Mouse (Mus musculus) heart, adult 2 months (tissue): ENCODE results near the gene Slc48a1.

Source experiments
- CTCF ChIP-seq: fragments of 200-600 bp; IDR thresholded peaks from 2 replicates; pipeline ENCODE4 v1.8.1; 2022; ENCODE audit warnings: antibody characterized with exemption, mild to moderate bottlenecking, moderate library complexity
- EP300 ChIP-seq: fragments of 200-500 bp; IDR thresholded peaks from 2 replicates; pipeline ENCODE4 v1.6.1; 2011; ENCODE audit warnings: low read depth, low read length, control low read depth; ENCODE audit not compliant: insufficient read depth

DNA sequence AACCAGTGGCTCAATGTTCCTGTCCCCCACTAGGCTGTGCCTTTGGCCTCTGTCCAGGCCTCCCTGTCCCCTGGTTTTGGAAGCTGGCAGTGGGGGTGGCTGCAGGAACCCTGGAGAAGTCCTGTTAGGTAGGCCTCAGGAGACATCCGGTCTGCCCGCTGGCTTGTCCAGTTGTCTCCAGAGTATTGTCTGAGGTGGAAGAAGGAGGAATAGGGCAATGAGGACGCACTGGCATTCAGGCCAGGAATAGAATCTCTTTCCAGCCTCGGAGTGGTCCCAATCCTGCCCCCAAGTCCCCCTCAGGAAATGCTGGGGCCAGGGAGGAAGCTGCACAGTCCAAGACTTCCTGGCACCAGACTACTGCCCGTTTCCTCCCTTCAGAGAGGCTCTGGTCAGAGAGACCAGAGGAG, 4.4 kb upstream of the Slc48a1 start:
- TF ChIP-seq EP300 (no peak), CTCF (no peak)
